Mouse (Mus musculus): Measurements from ENCODE around the gene Zfp454.

Gene Zfp454

GRCm38 (mm10) chr11:50887390-50888128 is at the start of gene Zfp454:
Gene Zfp454 (minus strand): TSS chr11:50887651.
- DNase-seq (ENCODE audit: low read depth, low spot score): peak; percentile 95

GRCm38 (mm10) chr11:50932040-50932439 is 44.6 kb upstream of the Zfp454 start:
- no peak for DNase-seq (ENCODE audit: low read depth, low spot score)

GRCm38 (mm10) chr11:50931451-50931866 is 44.0 kb upstream of the Zfp454 start, which contains the start of gene Zfp354b:
Gene Zfp354b (minus strand): TSS chr11:50931633.
- DNase-seq (ENCODE audit: low read depth, low spot score): peak; percentile 83

- DNase-seq (ENCODE audit: low read depth, low spot score): no peak
Observed at GRCm38 (mm10) chr11:50931021-50931420, 43.6 kb upstream of the Zfp454 start.

DNA sequence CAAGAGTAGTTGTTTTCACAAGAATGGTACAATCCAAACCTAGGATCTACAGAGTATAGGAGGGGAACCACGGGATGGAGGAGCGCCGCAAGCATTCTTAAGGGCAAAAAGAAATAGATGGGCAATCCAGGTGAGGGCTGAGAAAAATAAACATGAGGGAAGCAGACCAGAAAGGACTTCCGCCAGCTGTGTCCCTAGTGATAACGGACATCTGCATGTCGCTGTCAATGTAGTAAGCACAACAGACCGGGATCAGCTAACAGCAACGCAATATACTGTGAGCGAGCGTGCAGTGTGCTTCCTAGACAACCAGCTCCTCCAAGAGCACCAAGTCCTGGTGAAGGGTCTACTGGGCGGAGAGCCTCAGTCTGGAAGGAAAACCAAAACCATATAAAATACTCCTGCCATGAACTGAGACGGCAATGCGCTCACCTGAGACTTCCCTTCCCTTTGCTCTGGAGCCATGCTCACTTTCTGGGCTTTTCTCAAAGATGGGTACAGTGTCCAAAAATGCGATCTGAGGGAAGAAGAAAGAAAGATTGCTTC is 43.1 kb upstream of the Zfp454 start:
- DNase-seq (ENCODE audit: low read depth, low spot score): no peak

DNA sequence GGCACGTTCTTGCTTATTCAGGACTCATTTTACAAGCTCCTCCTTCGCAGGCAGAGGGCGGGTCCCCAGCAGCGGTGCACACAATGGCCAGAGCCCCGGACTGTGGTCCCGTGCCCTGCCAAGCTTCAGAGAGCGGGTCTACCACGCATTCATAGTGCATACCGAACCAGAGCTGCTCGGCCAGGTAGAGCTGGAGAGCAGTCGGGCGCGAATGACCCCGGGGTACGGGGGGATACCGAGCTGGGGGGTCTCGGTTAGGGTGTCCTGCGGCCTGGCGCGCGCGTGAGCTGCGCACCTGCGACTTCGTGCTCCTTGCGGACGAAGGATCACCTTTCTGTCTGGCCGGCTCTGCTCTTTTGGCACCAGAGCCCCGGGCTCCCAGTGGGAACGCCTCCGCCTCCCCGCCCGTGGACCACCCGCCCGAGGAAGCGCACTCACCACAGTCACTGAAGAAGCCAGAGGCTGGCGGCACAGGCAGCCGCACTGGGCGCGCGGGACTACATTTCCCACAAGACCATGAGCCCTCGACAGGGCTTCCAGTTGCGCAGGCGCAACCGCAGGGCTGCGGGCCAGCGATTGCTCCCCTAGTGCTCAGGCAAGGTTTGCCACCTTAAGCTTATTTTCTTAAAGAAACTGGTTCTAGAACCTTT is 28.3 kb upstream of the Zfp454 start, which contains the start of gene Zfp2:
Gene Zfp2 (minus strand): TSS at position 495 of the 650 bp plus-strand sequence.
- peak; percentile 94 for DNase-seq (ENCODE audit: low read depth, low spot score)

DNA sequence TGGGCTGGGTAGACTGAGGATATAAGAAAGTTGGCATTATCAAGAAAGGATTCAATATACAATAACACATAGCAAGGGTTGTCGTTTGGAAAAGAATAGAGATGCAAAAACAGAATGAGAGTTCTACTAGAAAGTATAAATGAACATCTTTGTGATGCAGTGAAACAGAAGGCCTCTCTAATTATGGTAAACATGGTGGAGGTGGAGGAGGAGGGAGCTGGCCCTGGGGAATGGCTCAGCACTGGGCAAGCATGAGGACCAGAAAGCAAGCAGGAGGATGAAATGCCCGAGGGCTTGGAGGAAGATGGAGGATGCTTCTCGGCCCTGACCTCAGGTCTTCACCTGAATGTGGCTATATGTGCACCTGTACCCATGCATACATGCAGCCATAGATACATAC is 27.0 kb upstream of the Zfp454 start:
- DNase-seq (ENCODE audit: low read depth, low spot score): no peak

DNA sequence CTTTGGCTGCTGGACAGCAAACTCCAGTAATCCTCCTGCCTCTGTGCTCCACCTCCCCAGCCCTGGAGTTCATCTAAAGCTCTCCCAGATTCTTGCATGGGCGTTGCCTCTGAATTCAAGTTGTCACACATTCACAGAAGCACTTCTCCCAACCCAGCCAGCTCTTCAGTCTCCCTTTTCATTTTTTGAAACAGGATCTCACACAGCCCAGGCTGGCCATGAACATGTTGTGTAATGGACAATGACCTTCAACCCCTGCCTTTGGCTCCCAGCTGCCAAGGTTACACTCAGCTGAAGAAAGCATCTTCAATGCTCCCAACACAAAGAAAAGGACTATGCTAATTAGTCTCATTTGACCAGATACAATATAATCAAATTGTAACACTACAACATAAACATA is 25.9 kb upstream of the Zfp454 start:
- no peak for DNase-seq (ENCODE audit: low read depth, low spot score)

DNA sequence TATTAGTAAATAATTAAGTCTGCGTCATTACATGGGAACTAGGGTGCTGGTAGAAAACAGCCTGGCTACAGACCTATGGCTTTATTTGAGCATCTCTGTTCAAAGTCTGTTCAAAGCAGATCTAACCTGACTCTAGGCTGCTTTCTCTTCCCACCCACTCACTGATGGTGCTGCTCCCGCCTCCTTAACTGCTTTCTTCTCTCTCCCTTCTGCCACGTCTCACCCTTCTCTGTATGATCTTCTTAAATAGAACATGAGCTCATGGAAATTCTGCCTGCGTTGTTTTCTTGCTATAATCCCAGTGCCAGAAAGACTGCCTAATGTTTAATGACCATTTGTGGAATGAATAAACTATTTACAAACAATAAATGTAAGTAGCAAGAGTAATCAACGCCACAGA is 20.7 kb upstream of the Zfp454 start:
- DNase-seq (ENCODE audit: low read depth, low spot score): no peak

DNA sequence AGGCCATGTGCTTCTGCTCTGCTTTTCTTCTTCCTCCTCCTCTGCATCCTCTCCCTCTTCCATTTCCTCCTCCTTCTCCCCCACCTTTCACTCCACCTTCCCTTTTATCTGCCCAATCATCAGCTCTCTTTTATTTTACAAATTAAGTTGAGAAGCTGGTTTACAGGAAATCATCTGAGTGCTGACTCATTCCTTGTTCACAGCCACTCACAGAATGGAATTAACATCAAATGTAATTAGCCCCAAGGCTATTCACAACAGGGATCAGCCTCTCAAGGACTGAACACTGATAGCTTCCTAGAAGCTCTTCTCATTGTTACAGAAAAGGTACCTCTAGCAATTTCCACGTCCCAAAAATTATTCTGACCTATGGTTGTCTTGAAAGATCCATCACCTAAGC is 9.9 kb upstream of the Zfp454 start:
- DNase-seq (ENCODE audit: low read depth, low spot score): no peak

- DNase-seq (ENCODE audit: low read depth, low spot score): peak; percentile 6
Observed at GRCm38 (mm10) chr11:50892441-50892840, 5.0 kb upstream of the Zfp454 start.

DNA sequence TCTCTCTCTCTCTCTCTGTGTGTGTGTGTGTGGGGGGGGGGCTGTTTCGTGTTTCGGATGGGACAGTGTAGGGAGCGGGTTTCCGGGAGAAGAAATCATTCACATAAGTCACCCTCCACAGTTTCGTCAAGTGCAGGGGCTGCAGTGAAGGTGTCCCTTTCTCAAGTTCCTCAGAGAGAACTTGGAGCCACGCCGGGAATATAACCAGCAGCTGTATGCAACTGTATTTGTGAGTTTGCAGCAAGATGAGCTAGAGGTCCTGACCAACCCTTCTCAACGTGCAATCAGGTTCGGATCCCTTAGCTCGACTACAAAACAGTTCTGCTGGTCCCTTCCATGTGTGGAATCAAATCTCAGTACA is 538 bp downstream of the Zfp454 start:
- no peak for DNase-seq (ENCODE audit: low read depth, low spot score)

GRCm38 (mm10) chr11:50886231-50886932 is 1.1 kb downstream of the Zfp454 start:
- DNase-seq (ENCODE audit: low read depth, low spot score): no peak

DNA sequence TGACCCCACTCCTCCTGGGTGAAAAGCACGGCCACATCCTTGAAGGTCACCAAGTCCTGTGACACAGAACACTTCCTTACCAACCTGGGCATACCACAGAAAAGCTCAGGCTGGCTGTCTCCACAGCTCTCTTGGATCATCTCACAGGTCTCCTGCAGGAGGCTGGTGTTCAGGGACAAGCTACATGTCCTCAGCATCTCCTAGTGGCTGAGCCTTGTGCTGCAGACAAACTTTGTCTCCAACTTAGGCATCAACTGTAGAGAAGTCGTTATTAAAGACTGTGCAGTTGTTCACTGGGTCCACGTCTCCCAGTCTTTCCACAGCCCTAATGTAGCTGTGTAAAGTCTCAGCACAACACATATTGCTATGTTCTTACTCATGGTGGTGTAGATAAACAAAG is 3.7 kb downstream of the Zfp454 start:
- DNase-seq (ENCODE audit: low read depth, low spot score): no peak

- no peak for DNase-seq (ENCODE audit: low read depth, low spot score)
Observed at GRCm38 (mm10) chr11:50878641-50879040, 8.8 kb downstream of the Zfp454 start.

- no peak for DNase-seq (ENCODE audit: low read depth, low spot score)
Observed at GRCm38 (mm10) chr11:50850989-50851601, 36.4 kb downstream of the Zfp454 start.

DNA sequence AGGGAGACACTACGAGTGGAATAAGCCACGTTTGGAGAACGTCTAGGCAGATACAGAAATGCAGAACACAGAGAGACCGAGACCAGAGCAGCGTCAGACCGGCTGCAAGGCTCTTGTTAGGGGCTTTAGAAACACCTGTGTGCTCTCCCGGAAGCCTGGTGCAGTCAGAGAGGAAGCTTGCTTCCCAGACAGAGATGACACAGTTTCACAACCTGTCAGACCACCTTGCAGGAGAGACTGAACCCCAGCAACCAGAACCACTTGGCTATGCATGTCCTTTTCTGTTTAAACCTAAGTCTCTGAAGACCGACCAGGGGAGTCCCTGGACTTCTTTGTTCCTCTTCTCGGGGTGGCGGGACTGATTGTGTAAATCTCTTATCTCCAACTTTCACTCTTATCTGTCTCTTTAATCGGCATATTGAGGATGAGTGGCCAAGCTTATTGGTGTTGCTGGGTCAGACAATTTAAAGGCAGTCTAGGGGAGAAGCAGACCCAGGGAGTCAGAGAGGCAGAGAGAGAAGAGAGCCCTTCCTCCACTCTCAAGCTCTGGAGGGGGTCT is 37.2 kb downstream of the Zfp454 start, which contains the start of gene Grm6:
Gene Grm6 (plus strand): TSS at position 509 of the 559 bp plus-strand sequence.
- no peak for DNase-seq (ENCODE audit: low read depth, low spot score)

DNA sequence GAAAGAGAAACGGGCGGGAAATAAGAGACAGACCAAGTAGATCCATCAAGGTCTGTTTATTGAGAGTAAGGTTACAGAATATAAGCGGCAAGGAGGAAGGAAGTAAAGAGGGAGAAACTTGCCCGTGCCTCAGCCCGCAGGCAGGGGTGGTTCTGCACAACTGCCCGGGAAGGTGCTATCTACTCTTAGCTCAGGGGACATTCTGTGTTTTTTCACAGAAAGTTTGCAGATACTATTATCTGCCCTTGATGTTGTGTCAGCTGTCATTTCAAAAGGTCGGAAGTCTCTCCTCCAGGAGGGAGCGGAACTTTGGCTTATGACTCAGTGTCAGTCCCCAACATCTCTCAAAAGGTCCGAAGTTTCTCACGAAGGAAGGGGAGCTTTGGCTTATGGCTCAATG is 38.1 kb downstream of the Zfp454 start:
- DNase-seq (ENCODE audit: low read depth, low spot score): no peak

GRCm38 (mm10) chr11:50848520-50849137 is 38.8 kb downstream of the Zfp454 start:
- no peak for DNase-seq (ENCODE audit: low read depth, low spot score)

DNA sequence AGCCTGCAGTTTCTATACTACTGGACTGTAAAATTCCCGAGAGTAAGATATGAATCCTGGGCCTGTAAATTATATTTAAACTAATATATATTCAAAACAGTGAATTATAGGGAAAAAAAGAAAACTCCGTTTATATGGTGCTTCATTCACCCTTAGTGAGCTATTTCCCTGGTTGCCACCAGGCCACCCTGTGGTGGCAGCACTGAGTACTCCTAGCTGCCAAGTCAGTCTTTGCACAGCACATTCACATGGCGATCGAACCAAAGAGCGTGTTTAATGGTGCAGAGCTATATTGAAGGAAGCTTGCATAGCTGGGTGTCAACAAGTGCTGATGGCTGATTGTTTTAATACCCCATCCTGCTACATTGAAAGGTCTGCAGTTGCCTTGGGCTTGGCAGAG is 40.4 kb downstream of the Zfp454 start:
- no peak for DNase-seq (ENCODE audit: low read depth, low spot score)

GRCm38 (mm10) chr11:50845951-50846350 is 41.5 kb downstream of the Zfp454 start:
- no peak for DNase-seq (ENCODE audit: low read depth, low spot score)

Data from forelimb bud, embryonic 11.5 days (tissue).